Mouse (Mus musculus): Measurements from ENCODE around the gene Gm3417. TPM values are rescaled to one million over a fixed set of nuclear protein-coding genes. Genes with fewer than 3 reads are reported as not detected.
"Not testable (repeated sequence)": the region's sequence is repeated elsewhere in the genome, so short reads cannot be mapped to it uniquely, and the experiment has no call there.

The Gm3417 gene
- total RNA-seq (2021) = 1 to 10 TPM in 1 of 2 experiments, not detected in 1; 1.6 TPM
- long read RNA-seq, experiment 1 = 0 reads
- long read RNA-seq, experiment 2, partial matches to known transcripts = 1 of 1 reads
- long read RNA-seq, experiment 2, other reads (novel, unspliced or antisense) = 0 of 1 reads

DNA sequence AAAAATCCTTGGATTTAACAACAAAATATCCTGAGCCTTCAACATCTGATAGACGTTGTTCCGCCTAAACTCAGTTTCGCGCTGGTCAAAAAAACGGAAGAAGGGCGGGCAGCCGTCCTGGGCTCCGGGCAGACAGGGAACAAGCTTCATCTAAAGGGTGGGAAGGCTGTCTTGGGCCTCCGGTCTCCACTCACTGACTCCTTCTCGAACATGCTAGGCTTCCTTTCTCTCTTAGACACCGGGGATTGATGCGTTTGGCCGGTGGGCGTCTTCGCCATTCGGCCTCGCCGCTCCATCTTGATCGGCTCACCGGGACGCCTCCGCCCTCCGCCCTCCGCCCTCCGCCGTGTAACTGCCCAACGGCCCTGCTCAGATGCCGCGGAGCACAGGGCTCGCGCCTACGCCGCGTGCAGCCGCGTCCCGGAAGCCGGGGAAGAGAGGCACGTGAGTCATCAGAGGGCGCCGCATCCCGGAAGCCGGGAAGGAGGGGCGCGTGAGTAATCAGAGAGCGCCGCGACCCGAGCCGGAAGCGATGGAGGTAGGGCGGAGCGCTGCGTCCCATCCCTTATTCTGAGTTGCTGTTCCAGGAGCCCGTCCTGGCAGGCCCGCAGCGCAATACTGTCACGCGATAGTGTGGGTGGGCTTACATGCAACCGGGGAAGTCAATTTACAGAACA is at the start of gene Gm3417, which contains the start of gene 9030025P20Rik:
TSS of gene Gm3417 (minus strand) at position 429 of the 677 bp plus-strand sequence.
TSS of gene 9030025P20Rik (plus strand) at position 107 of the 677 bp plus-strand sequence.
- DNase-seq (ENCODE audit: low spot score in 2 of 2); H3K27ac ChIP-seq: not testable (repeated sequence)
- H3K4me3 ChIP-seq = peak within 1 kb of the TSS; percentile 33; the same call in 1 of the 2 replicates

DNA sequence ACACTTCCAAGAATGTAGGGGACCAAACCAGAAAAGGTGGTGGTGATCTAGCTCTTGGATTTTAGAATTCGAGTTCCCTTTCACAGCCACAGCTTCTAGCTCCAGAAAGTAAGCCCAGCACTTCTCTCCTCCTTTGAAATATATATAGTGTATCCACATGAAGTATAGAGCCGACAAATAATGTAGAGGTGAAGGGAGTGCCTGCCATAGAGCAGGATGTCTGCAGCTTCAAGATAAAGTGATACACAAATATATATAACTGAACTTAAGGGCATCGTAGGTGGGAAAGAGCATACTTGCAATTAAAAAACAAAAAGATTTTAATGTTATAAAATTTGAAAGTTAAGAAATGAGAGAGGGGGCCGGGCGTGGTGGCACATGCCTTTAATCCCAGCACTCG is 46.9 kb upstream of the Gm3417 start:
- H3K4me3 ChIP-seq; H3K27ac ChIP-seq; DNase-seq (ENCODE audit: low spot score in 2 of 2): not testable (repeated sequence)

GRCm38 (mm10) chr17:15024502-15025193 is 46.1 kb upstream of the Gm3417 start:
- H3K27ac ChIP-seq; DNase-seq (ENCODE audit: low spot score in 2 of 2): not testable (repeated sequence)

DNA sequence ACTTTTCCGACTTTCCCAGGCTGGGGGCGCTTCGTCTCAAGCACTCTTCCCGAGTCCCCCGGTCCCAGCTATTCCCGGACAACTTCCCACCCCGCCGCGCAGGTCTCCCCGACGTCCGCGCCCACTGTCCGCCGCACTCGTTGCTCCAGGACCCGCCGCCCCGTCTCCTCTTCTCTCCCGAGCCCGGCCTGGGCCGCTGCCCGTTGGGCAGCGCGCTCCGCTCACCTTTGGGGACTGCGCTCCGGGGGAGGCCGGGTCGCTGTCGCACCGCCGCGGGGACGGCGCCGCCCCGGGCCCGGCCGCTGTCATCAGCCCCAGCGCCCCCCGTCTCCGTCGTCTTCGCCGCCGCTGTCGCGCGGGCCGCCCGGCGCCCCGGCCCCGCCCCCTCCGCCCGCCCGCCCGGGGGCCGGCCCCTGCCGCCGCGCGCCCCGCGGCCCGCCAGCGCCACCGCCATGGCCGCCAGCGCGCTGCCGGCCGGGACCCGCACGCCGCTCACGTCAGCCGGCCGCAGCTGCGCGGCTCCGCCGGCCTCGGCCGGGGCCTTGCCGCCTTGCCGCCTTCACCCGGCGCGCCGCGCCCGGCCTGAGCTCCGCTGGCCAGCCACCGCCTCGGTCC is 45.4 kb upstream of the Gm3417 start:
- H3K4me3 ChIP-seq; DNase-seq (ENCODE audit: low spot score in 2 of 2); H3K27ac ChIP-seq: not testable (repeated sequence)

More at GRCm38 (mm10) chr17:15024502-15025193, 46.1 kb upstream of the Gm3417 start:
- not testable (repeated sequence) for H3K4me3 ChIP-seq

GRCm38 (mm10) chr17:15021503-15022220 is 43.1 kb upstream of the Gm3417 start:
- H3K27ac ChIP-seq = peak overlapping the region; percentile 54; the same call in 1 of the 2 replicates
- not testable (repeated sequence) for H3K4me3 ChIP-seq
- peak; percentile 10 to 18 for DNase-seq (ENCODE audit: low spot score in 2 of 2)

DNA sequence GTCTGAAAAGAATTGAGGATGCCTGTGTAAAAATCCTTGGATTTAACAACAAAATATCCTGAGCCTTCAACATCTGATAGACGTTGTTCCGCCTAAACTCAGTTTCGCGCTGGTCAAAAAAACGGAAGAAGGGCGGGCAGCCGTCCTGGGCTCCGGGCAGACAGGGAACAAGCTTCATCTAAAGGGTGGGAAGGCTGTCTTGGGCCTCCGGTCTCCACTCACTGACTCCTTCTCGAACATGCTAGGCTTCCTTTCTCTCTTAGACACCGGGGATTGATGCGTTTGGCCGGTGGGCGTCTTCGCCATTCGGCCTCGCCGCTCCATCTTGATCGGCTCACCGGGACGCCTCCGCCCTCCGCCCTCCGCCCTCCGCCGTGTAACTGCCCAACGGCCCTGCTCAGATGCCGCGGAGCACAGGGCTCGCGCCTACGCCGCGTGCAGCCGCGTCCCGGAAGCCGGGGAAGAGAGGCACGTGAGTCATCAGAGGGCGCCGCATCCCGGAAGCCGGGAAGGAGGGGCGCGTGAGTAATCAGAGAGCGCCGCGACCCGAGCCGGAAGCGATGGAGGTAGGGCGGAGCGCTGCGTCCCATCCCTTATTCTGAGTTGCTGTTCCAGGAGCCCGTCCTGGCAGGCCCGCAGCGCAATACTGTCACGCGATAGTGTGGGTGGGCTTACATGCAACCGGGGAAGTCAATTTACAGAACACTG is 31.3 kb upstream of the Gm3417 start, which contains the start of gene Gm3435:
TSS of gene Gm3435 (plus strand) at position 471 of the 708 bp plus-strand sequence.
- DNase-seq (ENCODE audit: low spot score in 2 of 2); H3K27ac ChIP-seq; H3K4me3 ChIP-seq: not testable (repeated sequence)

DNA sequence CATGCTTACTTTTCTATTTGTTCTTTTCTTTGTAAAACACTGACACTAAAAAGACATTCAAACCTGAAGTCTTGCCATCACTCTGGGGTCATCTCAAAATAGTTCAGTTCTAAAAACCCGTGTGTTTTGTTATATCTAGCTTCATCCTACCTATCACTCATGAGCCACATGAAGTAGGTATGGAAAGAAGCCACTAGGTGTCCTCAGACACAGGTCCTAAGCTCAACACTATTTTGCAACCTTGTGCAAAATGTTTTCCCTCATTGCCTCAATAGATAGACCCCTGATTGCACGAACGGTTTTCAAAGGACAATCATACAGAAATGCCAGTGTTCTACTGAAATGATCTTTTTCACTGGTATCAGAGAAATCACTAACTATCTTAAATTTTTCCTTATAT is 30.5 kb upstream of the Gm3417 start:
- DNase-seq (ENCODE audit: low spot score in 2 of 2); H3K4me3 ChIP-seq; H3K27ac ChIP-seq: not testable (repeated sequence)

DNA sequence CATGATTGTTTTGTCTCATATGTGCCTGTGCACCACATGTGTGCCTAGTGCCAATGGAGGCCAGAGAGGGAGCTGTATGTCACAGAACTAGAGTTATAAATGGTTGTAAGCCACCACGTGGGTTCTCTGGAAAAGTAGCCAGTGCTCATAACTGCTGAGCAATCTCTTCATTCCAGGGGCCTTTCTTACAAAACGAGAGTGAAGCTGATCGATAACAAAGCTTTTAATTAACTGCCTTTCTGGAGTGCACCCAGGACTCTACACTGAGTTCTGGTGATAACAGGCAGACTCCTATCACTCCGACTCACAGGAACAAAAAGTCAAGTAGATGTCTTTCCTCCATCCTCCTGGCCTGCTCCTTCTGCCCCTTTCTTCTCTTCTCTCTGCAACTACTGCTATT is 21.5 kb upstream of the Gm3417 start:
- not testable (repeated sequence) for H3K4me3 ChIP-seq

DNA sequence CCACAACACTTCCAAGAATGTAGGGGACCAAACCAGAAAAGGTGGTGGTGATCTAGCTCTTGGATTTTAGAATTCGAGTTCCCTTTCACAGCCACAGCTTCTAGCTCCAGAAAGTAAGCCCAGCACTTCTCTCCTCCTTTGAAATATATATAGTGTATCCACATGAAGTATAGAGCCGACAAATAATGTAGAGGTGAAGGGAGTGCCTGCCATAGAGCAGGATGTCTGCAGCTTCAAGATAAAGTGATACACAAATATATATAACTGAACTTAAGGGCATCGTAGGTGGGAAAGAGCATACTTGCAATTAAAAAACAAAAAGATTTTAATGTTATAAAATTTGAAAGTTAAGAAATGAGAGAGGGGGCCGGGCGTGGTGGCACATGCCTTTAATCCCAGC is 15.6 kb upstream of the Gm3417 start:
- not testable (repeated sequence) for DNase-seq (ENCODE audit: low spot score in 2 of 2); H3K27ac ChIP-seq; H3K4me3 ChIP-seq

More for the DNA sequence above, 21.5 kb upstream of the Gm3417 start:
- not testable (repeated sequence) for DNase-seq (ENCODE audit: low spot score in 2 of 2); H3K27ac ChIP-seq

DNA sequence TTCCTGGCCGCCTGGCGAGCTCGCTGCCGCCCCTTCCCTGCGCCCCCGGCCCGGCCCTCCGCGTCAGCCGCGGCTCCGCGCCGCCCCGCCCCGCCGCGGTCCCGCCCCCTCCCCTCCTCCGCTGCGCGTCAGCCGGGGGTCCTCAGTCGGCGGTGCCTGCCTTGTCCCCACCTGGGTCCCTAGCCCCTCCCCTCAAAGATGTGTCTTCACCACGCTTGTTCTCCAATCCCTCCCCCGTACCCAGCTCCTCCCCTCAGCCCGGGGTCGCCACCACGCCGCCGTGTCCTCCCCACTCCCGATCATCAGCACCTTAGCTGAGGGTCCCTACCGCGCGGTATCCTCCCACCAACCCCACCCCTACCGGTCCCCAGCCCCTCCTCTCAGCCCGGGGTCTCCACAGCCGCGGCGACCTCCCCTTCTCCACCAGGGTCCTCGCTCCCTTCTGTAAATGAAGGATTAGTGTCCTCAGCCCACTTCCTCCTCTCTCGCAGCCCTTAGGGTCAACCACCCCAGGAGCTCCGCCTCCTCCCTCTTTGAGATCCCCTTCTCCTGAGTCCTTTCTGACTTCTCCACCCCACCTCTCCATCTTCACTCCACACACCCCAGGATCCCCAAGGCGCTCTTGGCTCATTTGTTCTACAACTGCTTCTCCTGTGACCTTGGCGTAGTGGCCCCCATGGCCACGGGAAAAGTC is 14.7 kb upstream of the Gm3417 start:
- H3K4me3 ChIP-seq, H3K27ac ChIP-seq: not testable (repeated sequence)

DNA sequence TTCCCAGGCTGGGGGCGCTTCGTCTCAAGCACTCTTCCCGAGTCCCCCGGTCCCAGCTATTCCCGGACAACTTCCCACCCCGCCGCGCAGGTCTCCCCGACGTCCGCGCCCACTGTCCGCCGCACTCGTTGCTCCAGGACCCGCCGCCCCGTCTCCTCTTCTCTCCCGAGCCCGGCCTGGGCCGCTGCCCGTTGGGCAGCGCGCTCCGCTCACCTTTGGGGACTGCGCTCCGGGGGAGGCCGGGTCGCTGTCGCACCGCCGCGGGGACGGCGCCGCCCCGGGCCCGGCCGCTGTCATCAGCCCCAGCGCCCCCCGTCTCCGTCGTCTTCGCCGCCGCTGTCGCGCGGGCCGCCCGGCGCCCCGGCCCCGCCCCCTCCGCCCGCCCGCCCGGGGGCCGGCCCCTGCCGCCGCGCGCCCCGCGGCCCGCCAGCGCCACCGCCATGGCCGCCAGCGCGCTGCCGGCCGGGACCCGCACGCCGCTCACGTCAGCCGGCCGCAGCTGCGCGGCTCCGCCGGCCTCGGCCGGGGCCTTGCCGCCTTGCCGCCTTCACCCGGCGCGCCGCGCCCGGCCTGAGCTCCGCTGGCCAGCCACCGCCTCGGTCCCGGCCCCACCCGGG is 14.0 kb upstream of the Gm3417 start:
- not testable (repeated sequence) for H3K27ac ChIP-seq; DNase-seq (ENCODE audit: low spot score in 2 of 2); H3K4me3 ChIP-seq

More for the DNA sequence above, 14.7 kb upstream of the Gm3417 start:
- DNase-seq (ENCODE audit: low spot score in 2 of 2) = not testable (repeated sequence)

DNA sequence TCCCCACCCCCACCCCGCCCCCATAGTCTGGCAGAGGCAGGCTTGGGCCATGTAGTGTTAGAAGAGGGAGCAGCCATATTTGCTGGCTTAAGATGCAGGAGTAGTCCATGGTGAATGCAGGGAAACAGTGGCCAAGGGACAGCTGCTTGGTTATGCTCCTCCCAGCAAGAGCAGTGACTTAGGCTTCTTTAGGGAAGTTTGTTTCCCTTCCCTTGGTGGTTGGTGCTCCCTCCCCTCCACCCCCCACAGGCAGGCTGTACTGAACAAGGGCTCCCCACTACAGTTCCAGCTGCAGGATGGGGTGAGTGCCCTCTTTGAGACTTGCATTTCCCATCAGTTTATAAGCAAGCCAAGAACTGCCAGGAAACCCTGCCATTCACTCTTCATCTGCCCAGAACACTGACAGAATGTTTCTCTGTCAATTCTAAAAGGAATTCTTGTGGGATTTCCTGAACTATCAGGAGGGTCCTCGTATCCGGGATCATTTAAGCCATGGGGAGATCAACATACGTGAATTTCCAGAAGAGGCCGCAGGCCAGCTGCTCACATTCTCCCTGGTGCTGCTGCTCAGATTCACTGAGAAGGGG is 11.6 kb upstream of the Gm3417 start:
- DNase-seq (ENCODE audit: low spot score in 2 of 2) = peak in 1 of 2 experiments; percentile 0
- H3K4me3 ChIP-seq, H3K27ac ChIP-seq: not testable (repeated sequence)

DNA sequence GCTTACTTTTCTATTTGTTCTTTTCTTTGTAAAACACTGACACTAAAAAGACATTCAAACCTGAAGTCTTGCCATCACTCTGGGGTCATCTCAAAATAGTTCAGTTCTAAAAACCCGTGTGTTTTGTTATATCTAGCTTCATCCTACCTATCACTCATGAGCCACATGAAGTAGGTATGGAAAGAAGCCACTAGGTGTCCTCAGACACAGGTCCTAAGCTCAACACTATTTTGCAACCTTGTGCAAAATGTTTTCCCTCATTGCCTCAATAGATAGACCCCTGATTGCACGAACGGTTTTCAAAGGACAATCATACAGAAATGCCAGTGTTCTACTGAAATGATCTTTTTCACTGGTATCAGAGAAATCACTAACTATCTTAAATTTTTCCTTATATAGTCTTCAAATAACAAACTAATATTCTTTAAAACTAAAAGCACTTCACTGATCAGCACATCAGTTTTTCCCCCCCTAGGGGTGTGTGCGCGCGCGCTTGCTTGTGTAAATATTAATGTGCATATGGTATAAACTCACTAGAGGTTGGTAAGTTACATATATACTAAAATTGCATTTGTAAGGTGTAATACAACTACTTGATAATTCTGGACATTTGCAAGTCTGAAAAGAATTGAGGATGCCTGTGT is 750 bp downstream of the Gm3417 start:
- not testable (repeated sequence) for H3K27ac ChIP-seq; DNase-seq (ENCODE audit: low spot score in 2 of 2)
- peak overlapping the region; percentile 33; the same call in 1 of the 2 replicates for H3K4me3 ChIP-seq

- DNase-seq (ENCODE audit: low spot score in 2 of 2); H3K27ac ChIP-seq; H3K4me3 ChIP-seq: not testable (repeated sequence)
Observed at GRCm38 (mm10) chr17:14968373-14968913, 10.1 kb downstream of the Gm3417 start.

DNA sequence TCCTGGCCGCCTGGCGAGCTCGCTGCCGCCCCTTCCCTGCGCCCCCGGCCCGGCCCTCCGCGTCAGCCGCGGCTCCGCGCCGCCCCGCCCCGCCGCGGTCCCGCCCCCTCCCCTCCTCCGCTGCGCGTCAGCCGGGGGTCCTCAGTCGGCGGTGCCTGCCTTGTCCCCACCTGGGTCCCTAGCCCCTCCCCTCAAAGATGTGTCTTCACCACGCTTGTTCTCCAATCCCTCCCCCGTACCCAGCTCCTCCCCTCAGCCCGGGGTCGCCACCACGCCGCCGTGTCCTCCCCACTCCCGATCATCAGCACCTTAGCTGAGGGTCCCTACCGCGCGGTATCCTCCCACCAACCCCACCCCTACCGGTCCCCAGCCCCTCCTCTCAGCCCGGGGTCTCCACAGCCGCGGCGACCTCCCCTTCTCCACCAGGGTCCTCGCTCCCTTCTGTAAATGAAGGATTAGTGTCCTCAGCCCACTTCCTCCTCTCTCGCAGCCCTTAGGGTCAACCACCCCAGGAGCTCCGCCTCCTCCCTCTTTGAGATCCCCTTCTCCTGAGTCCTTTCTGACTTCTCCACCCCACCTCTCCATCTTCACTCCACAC is 16.9 kb downstream of the Gm3417 start:
- H3K27ac ChIP-seq; DNase-seq (ENCODE audit: low spot score in 2 of 2); H3K4me3 ChIP-seq: not testable (repeated sequence)
